9 mouse cellular contexts compared by ENCODE assay signal in genomic region chrX:8017142-8017541, GRCm38 (mm10). TPM values are rescaled to one million over a fixed set of nuclear protein-coding genes. Genes with fewer than 3 reads are reported as not detected.
A peak's percentile ranks its signal among the peaks of the same experiment; 100 is the strongest.
DNase-seq lines count a peak whose midpoint lies in the region; ATAC-seq and TF ChIP-seq lines count a peak whose summit lies in the region.
"Had no signal": no experiment of that assay in that cellular context is flagged by ENCODE, and none has a peak within 500 bp of the region (broad histone marks: within the 10 kb centered on the region; RNA-seq: fewer than 3 reads in every experiment).

No protein-coding gene starts in this region.

- peak; percentile 8 for DNase-seq in heart, adult 8-10 months (ENCODE audit: low spot score)
- DNase-seq in urinary bladder, postnatal 36 days (ENCODE audit: low spot score in 2 of 2) = peak; percentile 0 to 18
- DNase-seq in urinary bladder, postnatal 10 days (ENCODE audit: low spot score) = no peak
- DNase-seq in cerebellum, adult 2 months = peak; percentile 32 to 41
- DNase-seq in kidney, postnatal 0 days (ENCODE audit: low spot score) = peak; percentile 63
- DNase-seq in layer of hippocampus, adult 11-12 months (ENCODE audit: low spot score) = no peak

- 10% methylated on average over 5 of the region's 5 CpGs for WGBS in heart, embryonic 12.5 days
- 14% methylated on average over 5 of the region's 5 CpGs for whole genome bisulfite sequencing in cerebellum, adult 2 months
- 16% methylated on average over 5 of the region's 5 CpGs for WGBS in kidney, postnatal 0 days
- WGBS in midbrain, embryonic 16.5 days = 17% methylated on average over 5 of the region's 5 CpGs

- no peaks in the 10 kb centered on the region for H3K4me1 ChIP-seq in heart, embryonic 12.5 days (replicated peaks)
- no peaks in the 10 kb centered on the region for H3K4me1 ChIP-seq in cerebellum, adult 2 months (ENCODE audit: control insufficient read depth, insufficient read depth, low read length)
- no peaks in the 10 kb centered on the region for H3K4me1 ChIP-seq in kidney, postnatal 0 days (replicated peaks; ENCODE audit: insufficient read depth, low read length)
- no peaks in the 10 kb centered on the region for H3K4me1 ChIP-seq in midbrain, embryonic 16.5 days (ENCODE audit: control insufficient read depth, insufficient read depth, low read length)

- no peak for TF ChIP-seq POLR2A in cerebellum, adult 2 months (IDR thresholded peaks at IDR 0.05; ENCODE audit: borderline replicate concordance, insufficient read depth, low read length)

- no peak overlapping the region for H3K4me3 ChIP-seq in heart, embryonic 12.5 days
- no peak overlapping the region for H3K4me3 ChIP-seq in cerebellum, adult 2 months (replicated peaks; ENCODE audit: insufficient read depth, low read depth, low read length)
- H3K4me3 ChIP-seq in kidney, postnatal 0 days (replicated peaks; ENCODE audit: low read depth, low read length) = no peak overlapping the region
- H3K4me3 ChIP-seq in midbrain, embryonic 16.5 days (ENCODE audit: low read depth, low read length) = no peak overlapping the region

- no peak overlapping the region for H3K9ac ChIP-seq in heart, embryonic 12.5 days
- H3K9ac ChIP-seq in kidney, postnatal 0 days (ENCODE audit: low read depth, low read length) = no peak overlapping the region
- H3K9ac ChIP-seq in midbrain, embryonic 16.5 days (ENCODE audit: low read depth, low read length) = no peak overlapping the region

- no peaks in the 10 kb centered on the region for H3K9me3 ChIP-seq in heart, embryonic 12.5 days (replicated peaks)
- H3K9me3 ChIP-seq in kidney, postnatal 0 days (replicated peaks; ENCODE audit: low read length) = no peaks in the 10 kb centered on the region
- H3K9me3 ChIP-seq in midbrain, embryonic 16.5 days (replicated peaks; ENCODE audit: control insufficient read depth, low read length, poor library complexity, severe bottlenecking) = no peaks in the 10 kb centered on the region

- no peaks in the 10 kb centered on the region for H3K36me3 ChIP-seq in heart, embryonic 12.5 days
- no peaks in the 10 kb centered on the region for H3K36me3 ChIP-seq in kidney, postnatal 0 days (ENCODE audit: insufficient read depth, low read length)
- no peaks in the 10 kb centered on the region for H3K36me3 ChIP-seq in midbrain, embryonic 16.5 days (ENCODE audit: control insufficient read depth, insufficient read depth, low read length)

- peak; percentile 64 for TF ChIP-seq CTCF in cerebellum, adult 2 months (IDR thresholded peaks at IDR 0.05; ENCODE audit: borderline replicate concordance, insufficient read depth, low read depth, low read length)
- TF ChIP-seq CTCF in kidney, postnatal 0 days (IDR thresholded peaks at IDR 0.05; ENCODE audit: low read depth) = peak; percentile 79

- H3K4me2 ChIP-seq in heart, embryonic 12.5 days = no peak overlapping the region
- H3K4me2 ChIP-seq in kidney, postnatal 0 days (ENCODE audit: low read length) = no peak overlapping the region
- H3K4me2 ChIP-seq in midbrain, embryonic 16.5 days (ENCODE audit: low read length) = no peak overlapping the region

- no peak for ATAC-seq in heart, embryonic 12.5 days (ENCODE audit: insufficient number of reproducible peaks, low FRiP score)
- no peak for ATAC-seq in kidney, postnatal 0 days (replicated peaks; ENCODE audit: low FRiP score, low read depth)
- peak; percentile 64; the same call in 1 of the 2 replicates for ATAC-seq in midbrain, embryonic 16.5 days

- H3K27me3 ChIP-seq in heart, embryonic 12.5 days (replicated peaks) = no peaks in the 10 kb centered on the region
- no peaks in the 10 kb centered on the region for H3K27me3 ChIP-seq in cerebellum, adult 2 months (ENCODE audit: control insufficient read depth, insufficient read depth, low read length)
- no peaks in the 10 kb centered on the region for H3K27me3 ChIP-seq in kidney, postnatal 0 days (ENCODE audit: insufficient read depth, low read length)
- no peaks in the 10 kb centered on the region for H3K27me3 ChIP-seq in midbrain, embryonic 16.5 days (ENCODE audit: control insufficient read depth, insufficient read depth, low read depth, low read length)

- H3K27ac ChIP-seq in heart, embryonic 12.5 days (ENCODE audit: poor library complexity, severe bottlenecking) = no peak overlapping the region
- no peak overlapping the region for H3K27ac ChIP-seq in cerebellum, adult 2 months (ENCODE audit: insufficient read depth, low read length)
- H3K27ac ChIP-seq in kidney, postnatal 0 days = no peak overlapping the region
- H3K27ac ChIP-seq in midbrain, embryonic 16.5 days (ENCODE audit: low read length) = no peak overlapping the region
- H3K27ac ChIP-seq: macrophage had no signal

RNA-seq across cellular contexts. Expression of gene Glod5, which starts 1.1 kb away (rescaled TPM):
- not detected for total RNA-seq in heart, adult 8-10 months (2022)
- polyA plus RNA-seq in heart, embryonic 12.5 days (2016; fragmentation: Nextera tagmentation; extraction: Ambion mirVana) = 0.30 TPM in 1 of 2 replicates, not detected in the other
- 0.90 and 1.3 TPM in 2 replicates for polyA plus RNA-seq in cerebellum, adult 2 months (2012; rRNA removed)
- 3.1 and 3.2 TPM in 2 replicates for polyA plus RNA-seq in kidney, postnatal 0 days (2015; fragmentation: Nextera tagmentation; extraction: Ambion mirVana)
- 0.56 and 0.58 TPM in 2 replicates for polyA plus RNA-seq in midbrain, embryonic 16.5 days (2015; fragmentation: Nextera tagmentation; extraction: Ambion mirVana)
- polyA plus RNA-seq: macrophage had no signal

RNA-seq across cellular contexts. Expression of gene Gata1, which starts 39.3 kb away (rescaled TPM):
- total RNA-seq in heart, adult 8-10 months (2022) = under 1 TPM in 1 of 4 experiments, not detected in 3; 0.32 TPM
- polyA plus RNA-seq in heart, embryonic 12.5 days (2016; fragmentation: Nextera tagmentation; extraction: Ambion mirVana) = 4.4 and 6.4 TPM in 2 replicates
- polyA plus RNA-seq in cerebellum, adult 2 months (2012; rRNA removed) = not detected in 2 replicates
- polyA plus RNA-seq in kidney, postnatal 0 days (2015; fragmentation: Nextera tagmentation; extraction: Ambion mirVana) = 0.08 and 0.09 TPM in 2 replicates
- 0.18 and 0.19 TPM in 2 replicates for polyA plus RNA-seq in midbrain, embryonic 16.5 days (2015; fragmentation: Nextera tagmentation; extraction: Ambion mirVana)

RNA-seq across cellular contexts. Expression of gene Suv39h1, which starts 57.4 kb away (rescaled TPM):
- 1 to 10 TPM; 4.0 to 6.4 (median 4.5) TPM for total RNA-seq in heart, adult 8-10 months (2022)
- 42.8 and 46.2 TPM in 2 replicates for polyA plus RNA-seq in heart, embryonic 12.5 days (2016; fragmentation: Nextera tagmentation; extraction: Ambion mirVana)
- 22.3 and 22.7 TPM in 2 replicates for polyA plus RNA-seq in cerebellum, adult 2 months (2012; rRNA removed)
- polyA plus RNA-seq in kidney, postnatal 0 days (2015; fragmentation: Nextera tagmentation; extraction: Ambion mirVana) = 32.5 and 34.1 TPM in 2 replicates
- polyA plus RNA-seq in midbrain, embryonic 16.5 days (2015; fragmentation: Nextera tagmentation; extraction: Ambion mirVana) = 39.1 and 44.6 TPM in 2 replicates

Comparison
In these comparisons a context has a peak if more than half of its experiments do, and no peak if none do; other contexts are left out.
1. DNase-seq: peak in heart, adult 8-10 months (single experiment), urinary bladder, postnatal 36 days (2 of 2), cerebellum, adult 2 months (2 of 2) and kidney, postnatal 0 days (single experiment); none in urinary bladder, postnatal 10 days (single experiment) and layer of hippocampus, adult 11-12 months (single experiment).